Comparison of ENCODE assay signal across 10 mouse cellular contexts in the genomic region with DNA sequence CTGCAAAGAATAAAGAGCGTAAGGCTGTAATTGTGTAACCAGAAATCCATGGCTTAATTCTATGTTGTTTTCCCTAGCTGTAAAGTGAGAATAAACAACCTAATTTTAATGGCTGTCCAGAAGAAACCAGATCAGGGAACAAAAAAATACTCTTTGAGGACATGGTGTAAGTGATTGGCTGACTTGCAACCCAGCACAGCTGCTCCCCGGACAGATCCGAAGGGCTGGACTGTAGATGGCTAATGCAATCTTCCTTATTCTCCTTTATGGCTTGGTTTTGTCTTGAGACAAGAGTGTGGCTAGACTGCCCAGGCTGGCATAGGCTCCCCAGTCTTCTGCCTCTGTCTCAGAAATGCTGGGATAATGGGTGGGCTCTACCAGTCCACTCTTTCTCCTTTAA. TPM values are rescaled to one million over a fixed set of nuclear protein-coding genes. Genes with fewer than 3 reads are reported as not detected.
DNase-seq lines count a peak whose midpoint lies in the region; TF ChIP-seq lines count a peak whose summit lies in the region.
"Had no signal": no experiment of that assay in that cellular context is flagged by ENCODE, and none has a peak within 500 bp of the region (broad histone marks: within the 10 kb centered on the region; RNA-seq: fewer than 3 reads in every experiment).

No protein-coding gene starts in this region.

- WGBS in liver, adult 2 months = 21% methylated on average over 3 of the region's 3 CpGs

- peak; percentile 86 for DNase-seq in heart, adult 11 months
- DNase-seq in heart, postnatal 14 days = no peak
- DNase-seq in liver, adult 2 months (ENCODE audit: extremely low read depth, low read depth, low spot score) = peak; percentile 83
- DNase-seq in liver = no peak
- DNase-seq in lung, postnatal 36 days = peak; percentile 62
- DNase-seq in spleen, postnatal 36 days (ENCODE audit: low spot score in 2 of 2) = no peak
- DNase-seq in thymus, postnatal 0 days (ENCODE audit: low spot score) = no peak
- DNase-seq: adrenal gland, postnatal 10 days had no signal

- intact Hi-C loops in heart, postnatal 14 days (cut with DNase I) = no loop called here

- TF ChIP-seq CTCF in liver, adult 2 months (IDR thresholded peaks at IDR 0.05; ENCODE audit: low read depth, low read length) = no peak
- no peak for TF ChIP-seq CTCF in embryonic fibroblast, embryonic 13.5 days (IDR thresholded peaks at IDR 0.05; ENCODE audit: borderline replicate concordance, insufficient read depth, low read length)

- H3K27me3 ChIP-seq in liver, adult 2 months (ENCODE audit: control insufficient read depth, insufficient read depth, low read length) = no peaks in the 10 kb centered on the region

- H3K36me3 ChIP-seq in liver, adult 2 months (ENCODE audit: control insufficient read depth, insufficient read depth, low read length) = no peaks in the 10 kb centered on the region

- peaks cover 17% of the 10 kb centered on the region for H3K79me2 ChIP-seq in liver, adult 2 months (ENCODE audit: control insufficient read depth, insufficient read depth, low read length)

- TF ChIP-seq POLR2A in liver, adult 2 months (IDR thresholded peaks at IDR 0.05; ENCODE audit: extremely low read depth, insufficient read depth, low read length) = no peak
- no peak for TF ChIP-seq POLR2A in embryonic fibroblast, embryonic 13.5 days (IDR thresholded peaks at IDR 0.05; ENCODE audit: low read depth, low read length)

- peak overlapping the region; percentile 94 for H3K27ac ChIP-seq in liver, adult 2 months (replicated peaks; ENCODE audit: insufficient read depth, low read depth, low read length)
- H3K27ac ChIP-seq in embryonic fibroblast, embryonic 13.5 days (ENCODE audit: insufficient read depth, low read length) = peak overlapping the region; percentile 85

- peak overlapping the region; percentile 12 for H3K9ac ChIP-seq in liver, adult 2 months (ENCODE audit: low read depth, low read length)

- H3K4me1 ChIP-seq in liver, adult 2 months (ENCODE audit: control insufficient read depth, insufficient read depth, low read length) = peaks cover 38% of the 10 kb centered on the region
- H3K4me1 ChIP-seq in embryonic fibroblast, embryonic 13.5 days (ENCODE audit: control insufficient read depth, insufficient read depth, low read length) = peaks cover 7% of the 10 kb centered on the region

- peak overlapping the region; percentile 3 for H3K4me3 ChIP-seq in liver, adult 2 months (ENCODE audit: insufficient read depth, low read depth, low read length)
- H3K4me3 ChIP-seq in embryonic fibroblast, embryonic 13.5 days (ENCODE audit: insufficient read depth, low read length) = no peak overlapping the region; the same call in 1 of the 2 replicates

RNA-seq across cellular contexts. Expression of gene H6pd, which starts 1.4 kb away (rescaled TPM):
- total RNA-seq in heart, postnatal 14 days (2021) = 10 to 100 TPM; 41.0 to 45.9 TPM
- total RNA-seq in liver, adult 2 months (2014; rRNA removed) = 121 and 187 TPM in 2 replicates
- polyA plus RNA-seq in liver, adult 2 months (2012; rRNA removed) = 183 and 205 TPM in 2 replicates
- polyA plus RNA-seq in embryonic fibroblast, embryonic 13.5 days (2011; ENCODE audit: insufficient read length, low read depth, missing spikeins) = 59.2 and 64.8 TPM in 2 replicates
- 12.3 and 13.8 TPM in 2 replicates for polyA plus RNA-seq in thymus, postnatal 0 days (2015; fragmentation: Nextera tagmentation; extraction: Ambion mirVana)

RNA-seq across cellular contexts. Expression of gene Spsb1, which starts 52.6 kb away (rescaled TPM):
- 10 to 100 TPM; 44.8 to 49.3 TPM for total RNA-seq in heart, postnatal 14 days (2021)
- 0.54 and 0.92 TPM in 2 replicates for total RNA-seq in liver, adult 2 months (2014; rRNA removed)
- 0.91 and 1.3 TPM in 2 replicates for polyA plus RNA-seq in liver, adult 2 months (2012; rRNA removed)
- polyA plus RNA-seq in embryonic fibroblast, embryonic 13.5 days (2011; ENCODE audit: insufficient read length, low read depth, missing spikeins) = 36.4 and 40.9 TPM in 2 replicates
- 9.0 and 9.5 TPM in 2 replicates for polyA plus RNA-seq in thymus, postnatal 0 days (2015; fragmentation: Nextera tagmentation; extraction: Ambion mirVana)
- total RNA-seq: megakaryocyte-erythroid progenitor cell, adult 5-6 weeks had no signal

Comparison
In these comparisons a context has a peak if more than half of its experiments do, and no peak if none do; other contexts are left out.
1. DNase-seq: peak in heart, adult 11 months (single experiment), liver, adult 2 months (single experiment) and lung, postnatal 36 days (single experiment); none in heart, postnatal 14 days (0 of 2), liver (single experiment), spleen, postnatal 36 days (0 of 2) and thymus, postnatal 0 days (single experiment).